Mouse (Mus musculus) liver, embryonic 15.5 days (tissue): ENCODE results near the gene Mblac1. TPM values are rescaled to one million over a fixed set of nuclear protein-coding genes. Genes with fewer than 3 reads are reported as not detected.

Experiments
- ATAC-seq: fragments of 200-750 bp; cut with Nextera tagmentation; 2 replicates; pipeline ENCODE4 v1.8.0; 2017; ENCODE audit warnings: moderate number of reproducible peaks, mild to moderate bottlenecking, moderate library complexity; ENCODE audit not compliant: insufficient read depth
- H3K27ac ChIP-seq: fragments of 300-500 bp; sonication (generic); replicated peaks from 2 replicates; pipeline ENCODE4 v1.5.1; 2015; ENCODE audit warnings: mild to moderate bottlenecking, inconsistent platforms
- H3K27me3 ChIP-seq: fragments of 300-500 bp; sonication (generic); 2 replicates; pipeline ENCODE4 v1.6.1; 2015; ENCODE audit warnings: mild to moderate bottlenecking, inconsistent platforms
- H3K36me3 ChIP-seq: fragments of 300-500 bp; sonication (generic); replicated peaks from 2 replicates; pipeline ENCODE4 v1.6.1; 2015; ENCODE audit warnings: moderate library complexity, mild to moderate bottlenecking, inconsistent platforms
- H3K4me1 ChIP-seq: fragments of 300-500 bp; sonication (generic); replicated peaks from 2 replicates; pipeline ENCODE4 v1.6.1; 2015; ENCODE audit warnings: inconsistent platforms
- H3K4me2 ChIP-seq: fragments of 300-500 bp; sonication (generic); 2 replicates; pipeline ENCODE4 v1.6.1; 2015; ENCODE audit warnings: moderate library complexity, mild to moderate bottlenecking, inconsistent platforms
- H3K4me3 ChIP-seq: fragments of 300-500 bp; sonication (generic); replicated peaks from 2 replicates; pipeline ENCODE4 v1.5.1; 2015; ENCODE audit warnings: mild to moderate bottlenecking, inconsistent platforms
- H3K9ac ChIP-seq: fragments of 300-500 bp; sonication (generic); 2 replicates; pipeline ENCODE4 v1.6.1; 2015; ENCODE audit warnings: moderate library complexity, mild to moderate bottlenecking, inconsistent platforms
- H3K9me3 ChIP-seq: fragments of 300-500 bp; sonication (generic); replicated peaks from 2 replicates; pipeline ENCODE4 v1.6.1; 2016; ENCODE audit warnings: inconsistent platforms
- WGBS: fragments of 180-500 bp; shearing (Covaris S2); methylation state at CpG from one replicate; pipeline ENCODE4 v1.1.7; 2015; ENCODE audit warnings: mixed read lengths; ENCODE audit not compliant: insufficient replicate concordance; 5-methylcytosine and 5-hydroxymethylcytosine counted together
- polyA plus RNA-seq: library from polyadenylated mRNA; unstranded; fragments of >200 nt; fragmentation: Nextera tagmentation; extraction: Ambion mirVana; gene quantifications from 2 replicates; pipeline ENCODE4 v1.2.1, GENCODE M21; 2015

Gene Mblac1
- polyA plus RNA-seq: 2.9 and 3.0 TPM in 2 replicates

DNA sequence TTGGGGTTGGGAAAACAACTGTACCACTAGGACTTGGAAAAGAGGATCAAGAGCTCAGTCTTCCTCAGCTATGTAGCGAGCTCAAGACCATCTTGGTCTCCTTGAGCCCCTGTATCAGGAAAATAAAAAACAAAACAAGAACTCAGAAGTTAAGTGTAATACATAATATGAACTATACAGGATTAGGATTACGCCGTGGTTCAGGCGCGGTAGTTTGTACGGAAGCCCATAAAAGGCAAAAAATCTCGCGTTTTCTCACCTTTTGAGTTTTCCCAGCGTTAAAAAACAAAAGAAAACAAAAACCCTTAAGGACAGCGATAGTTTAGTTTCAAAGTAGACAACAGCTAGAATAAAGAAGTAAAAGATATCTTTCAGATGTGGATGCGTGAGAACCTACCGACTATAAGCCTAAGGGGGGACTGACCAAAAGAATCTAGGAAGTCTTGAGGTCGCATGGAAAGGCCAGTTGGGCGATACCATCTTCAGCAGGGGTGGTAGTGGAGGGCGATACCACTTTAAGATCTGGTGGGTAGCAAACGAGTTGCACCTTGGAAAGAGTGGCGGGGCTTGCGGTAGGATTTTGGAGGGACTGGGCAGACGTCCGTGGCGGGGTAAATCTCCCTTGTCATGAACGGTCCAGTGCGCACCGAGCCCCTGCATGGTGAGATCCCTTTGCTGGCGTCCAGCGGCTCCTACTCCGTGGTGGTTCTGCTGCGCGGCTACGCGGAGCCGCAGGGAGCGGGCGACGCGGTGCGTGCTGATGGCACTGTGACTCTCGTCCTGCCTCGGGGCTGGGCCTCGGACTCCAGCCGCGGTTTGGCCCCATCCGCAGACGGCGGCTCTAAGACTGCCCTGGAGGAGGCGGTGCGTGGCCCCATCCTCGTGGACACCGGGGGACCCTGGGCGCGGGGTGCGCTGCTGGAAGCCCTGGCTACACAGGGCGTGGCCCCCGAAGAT, at the start of gene Mblac1:
Mblac1 (plus strand) TSS at position 544 of the 957 bp plus-strand sequence.
- Histone ChIP-seq H3K36me3 (peaks cover 11% of the 10 kb centered on the region; the same call in 1 of the 2 replicates), H3K4me1 (peaks cover 23% of the 10 kb centered on the region), H3K9ac (peak within 1 kb of the TSS; percentile 84), H3K9me3 (no peaks in the 10 kb centered on the region), H3K27me3 (no peaks in the 10 kb centered on the region), H3K4me2 (peak within 1 kb of the TSS; percentile 100), H3K4me3 (peak within 1 kb of the TSS; percentile 81), H3K27ac (peak within 1 kb of the TSS; percentile 82)
- 5% methylated on average over 54 of the region's 54 CpGs for WGBS
- peak; percentile 82 for ATAC-seq

DNA sequence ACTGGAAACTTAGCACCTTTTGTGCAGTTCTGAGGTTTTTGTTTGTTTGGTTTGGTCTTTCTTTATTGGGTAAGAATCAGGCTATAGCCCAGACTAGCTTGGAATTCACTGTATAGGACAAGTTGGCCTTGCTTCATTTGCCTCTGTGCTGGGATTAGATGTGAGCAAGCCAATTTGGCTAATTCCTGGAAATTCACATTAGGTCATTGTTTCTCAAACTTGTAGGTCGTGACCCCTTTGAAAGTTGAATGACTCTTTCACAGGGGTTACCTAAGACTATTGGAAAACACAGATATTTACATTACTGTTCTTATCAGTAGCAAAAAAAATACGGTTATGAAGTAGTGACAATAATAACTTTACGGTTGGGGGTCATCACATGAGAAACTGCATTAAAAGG, 39.7 kb upstream of the Mblac1 start:
- no peak for ATAC-seq
- Histone ChIP-seq H3K4me3 (peak overlapping the region; percentile 83), H3K36me3 (peaks cover 26% of the 10 kb centered on the region), H3K27me3 (no peaks in the 10 kb centered on the region), H3K27ac (no peak overlapping the region), H3K4me2 (peak overlapping the region; percentile 79), H3K9me3 (no peaks in the 10 kb centered on the region), H3K9ac (no peak overlapping the region), H3K4me1 (peaks cover 17% of the 10 kb centered on the region)
- 51% methylated on average over 3 of the region's 3 CpGs for WGBS

DNA sequence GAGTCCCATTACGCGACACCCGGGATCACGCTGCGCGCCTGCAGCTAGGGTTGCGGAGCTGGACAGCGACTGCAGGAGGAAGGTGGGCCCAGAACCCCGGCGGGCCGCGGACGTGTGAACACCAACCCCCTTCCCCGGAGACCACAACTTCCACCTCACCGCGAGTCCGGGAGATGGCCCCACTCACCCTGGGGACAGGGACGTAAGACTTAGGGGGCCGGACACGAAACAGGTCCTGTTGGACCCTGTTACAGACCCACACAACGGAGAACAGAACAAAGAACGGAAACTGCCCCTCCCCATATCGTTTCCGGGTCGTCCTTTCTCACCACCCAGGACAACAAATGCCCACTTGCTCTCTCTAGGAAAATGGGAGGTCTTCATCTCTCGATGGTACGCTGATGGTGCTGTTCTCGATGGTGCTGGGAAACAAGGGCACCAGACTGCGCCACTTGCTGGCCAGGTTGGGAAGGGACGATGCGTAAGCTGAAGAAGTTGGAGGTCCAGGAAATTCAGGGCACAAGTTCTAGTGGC, 38.6 kb upstream of the Mblac1 start, which contains the start of gene Zfp113:
Zfp113 (minus strand) TSS at position 302 of the 534 bp plus-strand sequence.
- Histone ChIP-seq H3K36me3 (peaks cover 22% of the 10 kb centered on the region), H3K4me3 (peak within 1 kb of the TSS; percentile 83), H3K4me1 (peaks cover 22% of the 10 kb centered on the region), H3K27ac (peak within 1 kb of the TSS; percentile 84), H3K9ac (peak within 1 kb of the TSS; percentile 87), H3K4me2 (peak within 1 kb of the TSS; percentile 79), H3K9me3 (no peaks in the 10 kb centered on the region), H3K27me3 (no peaks in the 10 kb centered on the region)
- ATAC-seq: peak; percentile 94
- under 1% methylated on average over 31 of the region's 31 CpGs for WGBS

DNA sequence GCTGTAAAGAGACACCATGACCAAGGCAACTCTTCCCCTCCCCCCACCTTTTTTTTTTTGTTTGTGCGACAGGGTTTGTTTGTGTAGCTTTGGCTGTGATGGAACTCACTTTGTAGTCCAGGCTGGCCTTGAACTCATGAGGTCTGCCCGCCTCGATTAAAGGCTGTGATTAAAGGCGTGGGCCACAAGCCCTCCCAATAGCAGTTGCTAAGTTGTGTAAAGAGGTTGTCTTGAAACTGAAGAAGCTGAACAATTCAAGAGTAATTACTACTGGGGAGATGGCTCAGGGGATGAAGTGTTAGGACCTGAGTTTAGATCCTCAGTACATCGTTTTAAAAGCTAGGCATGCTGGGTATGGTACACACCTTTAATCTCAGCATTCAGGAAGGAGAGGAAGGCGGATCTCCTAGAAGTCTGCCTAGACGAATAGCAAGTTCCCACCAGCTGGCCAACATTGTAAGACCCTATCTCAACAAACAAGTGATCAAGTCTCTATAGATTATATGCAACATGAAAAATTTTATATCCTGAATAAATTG, 33.8 kb upstream of the Mblac1 start:
- peak overlapping the region; percentile 88 for H3K4me2 ChIP-seq
- H3K4me3 ChIP-seq: peak overlapping the region; percentile 87
- no peaks in the 10 kb centered on the region for H3K9me3 ChIP-seq
- H3K27me3 ChIP-seq: no peaks in the 10 kb centered on the region
- peaks cover 36% of the 10 kb centered on the region for H3K4me1 ChIP-seq
- no peak for ATAC-seq
- peak overlapping the region; percentile 61 for H3K27ac ChIP-seq
- H3K9ac ChIP-seq: peak overlapping the region; percentile 81; the same call in 1 of the 2 replicates
- H3K36me3 ChIP-seq: peaks cover 34% of the 10 kb centered on the region
- 58% methylated on average over 7 of the region's 7 CpGs for WGBS

DNA sequence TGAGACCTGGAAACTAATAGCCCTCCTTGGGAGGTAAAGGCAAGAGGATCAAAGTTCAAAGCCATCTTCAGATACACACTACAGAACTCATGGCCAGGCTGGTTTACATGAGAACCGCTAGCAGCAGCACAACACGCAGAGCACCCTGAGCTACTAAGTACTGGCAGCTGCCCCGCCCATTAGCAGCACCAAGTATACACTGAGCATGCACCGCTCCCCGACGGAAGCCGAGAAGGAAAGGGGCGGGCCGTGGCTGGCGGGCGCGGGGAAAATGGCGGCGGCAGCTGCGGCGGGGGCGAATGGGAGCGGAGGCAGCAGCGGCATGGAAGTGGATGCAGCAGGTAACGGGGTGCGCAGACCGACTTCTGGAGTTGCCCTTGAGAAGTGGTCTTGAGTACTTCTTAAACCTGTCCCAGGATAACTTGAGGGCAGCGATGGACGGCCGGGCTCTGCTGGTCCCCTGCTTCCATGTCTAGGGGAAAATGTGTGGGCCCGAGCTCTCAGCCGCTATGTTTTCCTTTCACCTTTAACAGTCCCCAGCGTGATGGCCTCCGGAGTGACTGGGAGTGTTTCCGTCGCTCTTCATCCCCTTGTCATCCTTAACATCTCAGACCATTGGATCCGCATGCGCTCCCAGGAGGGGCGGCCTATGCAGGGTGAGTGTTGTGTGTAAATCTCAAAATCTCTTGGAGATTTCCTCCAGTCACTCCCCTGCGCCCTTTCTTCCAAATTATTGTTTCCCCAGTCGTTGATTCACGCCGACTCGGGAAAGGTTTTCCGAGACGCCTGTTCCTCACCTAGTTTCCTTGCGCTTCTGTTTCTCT, 33.1 kb upstream of the Mblac1 start, which contains the start of gene Cops6:
Cops6 (plus strand) TSS at position 230 of the 824 bp plus-strand sequence.
- Histone ChIP-seq H3K4me1 (peaks cover 36% of the 10 kb centered on the region), H3K27ac (peak within 1 kb of the TSS; percentile 61), H3K9me3 (no peaks in the 10 kb centered on the region), H3K4me2 (peak within 1 kb of the TSS; percentile 88), H3K4me3 (peak within 1 kb of the TSS; percentile 87), H3K36me3 (peaks cover 42% of the 10 kb centered on the region), H3K27me3 (no peaks in the 10 kb centered on the region), H3K9ac (peak within 1 kb of the TSS; percentile 81)
- under 1% methylated on average over 42 of the region's 42 CpGs for WGBS
- ATAC-seq: peak; percentile 95

DNA sequence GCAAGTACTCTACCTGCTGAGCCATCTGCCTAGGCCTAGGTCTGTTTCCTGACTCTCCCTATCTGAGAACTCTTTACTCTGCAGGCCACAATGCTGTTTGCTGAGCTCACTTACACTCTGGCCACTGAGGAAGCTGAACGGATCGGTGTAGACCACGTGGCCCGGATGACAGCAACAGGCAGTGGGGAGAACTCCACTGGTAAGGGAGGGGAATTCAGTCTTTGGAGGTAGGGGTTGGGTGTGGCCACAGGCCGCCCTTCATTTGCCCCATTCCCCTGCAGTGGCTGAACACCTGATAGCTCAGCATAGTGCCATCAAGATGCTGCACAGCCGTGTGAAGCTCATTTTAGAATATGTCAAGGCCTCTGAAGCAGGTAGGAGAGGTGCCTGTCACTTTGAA, 31.1 kb upstream of the Mblac1 start:
- Histone ChIP-seq H3K4me3 (no peak overlapping the region), H3K27me3 (no peaks in the 10 kb centered on the region), H3K9me3 (no peaks in the 10 kb centered on the region), H3K9ac (no peak overlapping the region), H3K4me2 (no peak overlapping the region), H3K27ac (no peak overlapping the region), H3K36me3 (peaks cover 62% of the 10 kb centered on the region), H3K4me1 (peaks cover 47% of the 10 kb centered on the region)
- no peak for ATAC-seq
- 56% methylated on average over 6 of the region's 6 CpGs for WGBS

DNA sequence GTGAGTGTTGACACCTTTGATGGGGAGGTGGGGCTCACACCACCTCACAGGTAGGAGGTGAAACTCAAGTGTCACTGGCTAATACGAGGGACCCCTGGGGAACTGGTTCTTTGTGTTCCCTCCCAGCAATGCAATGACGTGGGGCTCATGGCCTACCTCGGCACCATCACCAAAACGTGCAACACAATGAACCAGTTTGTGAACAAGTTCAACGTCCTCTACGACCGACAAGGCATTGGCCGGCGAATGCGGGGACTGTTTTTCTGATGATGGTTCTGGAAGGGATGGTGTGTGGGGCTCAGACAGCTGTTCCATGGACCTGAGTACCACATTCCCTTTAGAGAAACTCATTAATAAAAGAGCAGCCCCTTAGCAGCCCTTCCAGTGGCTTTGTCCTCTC, 30.5 kb upstream of the Mblac1 start:
- no peaks in the 10 kb centered on the region for H3K27me3 ChIP-seq
- ATAC-seq: no peak
- no peak overlapping the region for H3K27ac ChIP-seq
- H3K4me3 ChIP-seq: no peak overlapping the region
- peaks cover 51% of the 10 kb centered on the region for H3K4me1 ChIP-seq
- no peak overlapping the region for H3K9ac ChIP-seq
- 77% methylated on average over 10 of the region's 10 CpGs for WGBS
- H3K9me3 ChIP-seq: no peaks in the 10 kb centered on the region
- no peak overlapping the region for H3K4me2 ChIP-seq
- peaks cover 67% of the 10 kb centered on the region for H3K36me3 ChIP-seq

DNA sequence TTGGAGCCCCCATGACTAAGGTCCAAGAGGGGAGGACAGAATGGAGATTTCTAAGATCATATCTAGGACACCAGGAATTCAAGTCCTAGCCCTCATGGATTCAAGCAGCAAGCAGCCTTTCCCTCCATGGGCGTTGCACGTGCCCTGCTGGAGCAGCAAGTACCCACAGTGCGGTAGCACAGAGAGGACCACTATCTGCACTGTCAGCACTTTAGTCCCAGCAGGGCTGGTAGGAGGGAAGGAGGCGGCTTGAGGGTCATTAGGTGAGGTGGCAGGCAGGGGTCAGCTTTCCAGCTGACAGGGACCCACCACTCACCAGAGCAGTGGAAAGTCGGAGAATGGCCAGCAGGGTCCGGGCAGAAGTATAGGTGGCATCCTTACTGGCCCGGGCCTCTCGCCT, 28.5 kb upstream of the Mblac1 start:
- H3K9me3 ChIP-seq: no peaks in the 10 kb centered on the region
- H3K4me1 ChIP-seq: peaks cover 60% of the 10 kb centered on the region
- H3K27ac ChIP-seq: no peak overlapping the region
- no peak overlapping the region for H3K4me3 ChIP-seq
- no peaks in the 10 kb centered on the region for H3K27me3 ChIP-seq
- no peak for ATAC-seq
- peaks cover 84% of the 10 kb centered on the region for H3K36me3 ChIP-seq
- no peak overlapping the region for H3K4me2 ChIP-seq
- no peak overlapping the region for H3K9ac ChIP-seq
- 88% methylated on average over 8 of the region's 8 CpGs for WGBS

DNA sequence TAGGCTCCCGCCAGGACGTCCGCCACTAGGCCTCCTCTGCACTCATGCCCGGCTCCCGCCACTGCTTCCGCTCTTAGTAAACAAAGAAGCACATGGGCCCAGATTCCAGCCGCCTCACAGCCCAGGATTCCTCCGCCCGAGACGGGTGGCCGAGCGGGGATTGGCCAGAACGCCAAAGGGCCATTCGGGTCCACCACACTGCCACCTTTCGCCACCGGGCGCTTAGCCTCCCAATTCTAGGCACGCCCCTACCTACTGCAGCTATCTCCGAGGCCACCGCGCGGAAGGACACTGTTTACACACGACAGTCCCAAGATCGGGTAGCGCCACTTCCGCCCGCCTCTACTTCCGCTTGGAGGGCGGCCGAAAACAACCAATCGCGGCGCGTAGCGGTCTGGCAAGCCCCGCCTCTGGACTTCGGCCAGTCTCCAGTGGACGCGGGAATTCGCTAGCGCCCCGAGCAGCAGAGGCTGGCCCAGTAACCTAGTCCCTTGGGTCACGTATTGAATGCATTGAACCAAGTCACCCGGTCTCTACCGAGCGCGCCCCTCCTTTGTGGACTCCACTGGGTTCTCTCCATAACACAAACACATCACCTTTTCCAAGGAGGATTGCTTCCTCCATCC, 23.1 kb upstream of the Mblac1 start:
- Histone ChIP-seq H3K36me3 (peaks cover 66% of the 10 kb centered on the region), H3K4me2 (peak overlapping the region; percentile 87), H3K9me3 (no peaks in the 10 kb centered on the region), H3K9ac (peak overlapping the region; percentile 85), H3K4me3 (peak overlapping the region; percentile 93), H3K4me1 (peaks cover 49% of the 10 kb centered on the region), H3K27me3 (no peaks in the 10 kb centered on the region), H3K27ac (peak overlapping the region; percentile 96)
- WGBS: under 1% methylated on average over 47 of the region's 47 CpGs
- ATAC-seq: peak; percentile 85
